Mouse (Mus musculus): Measurements from ENCODE around the gene Frmd4a.
A peak's percentile ranks its signal among the peaks of the same experiment; 100 is the strongest.
"Not testable (repeated sequence)": the region's sequence is repeated elsewhere in the genome, so short reads cannot be mapped to it uniquely, and the experiment has no call there.

The Frmd4a gene

DNA sequence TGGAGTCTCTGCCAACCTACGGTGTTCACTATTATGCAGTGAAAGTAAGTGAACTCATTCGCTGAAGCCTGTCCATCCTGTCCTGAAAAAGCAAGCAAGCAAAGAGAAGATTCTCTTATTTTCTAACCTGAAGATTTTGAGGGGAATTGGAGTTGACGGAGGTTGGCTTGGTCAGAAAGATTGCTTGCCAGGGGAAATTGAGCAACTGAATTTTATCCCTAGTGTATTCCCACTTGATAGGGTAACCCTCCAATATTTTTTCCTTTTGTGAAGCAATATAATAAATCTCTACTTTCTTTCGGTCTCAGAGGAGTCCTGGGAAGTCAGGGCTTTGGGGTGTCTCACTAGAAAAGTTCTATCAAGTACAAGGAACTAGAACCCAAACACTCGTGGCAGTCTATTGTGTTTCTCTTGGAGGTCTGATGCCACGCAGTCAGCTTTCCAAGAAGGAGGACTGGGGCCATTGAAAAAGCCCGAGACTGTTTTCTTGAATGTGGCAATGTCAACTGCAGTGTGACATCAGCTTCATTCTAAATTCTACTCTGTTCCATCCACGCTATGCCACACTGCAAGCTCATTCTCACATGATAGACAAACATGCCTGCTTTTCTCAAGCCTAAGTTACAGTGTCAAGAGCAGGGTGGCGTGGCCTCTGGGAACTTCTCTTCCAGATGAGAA, 517.8 kb downstream of the Frmd4a start:
- DNase-seq = no peak

- DNase-seq = no peak
These were observed 523.8 kb downstream of the Frmd4a start for GRCm38 (mm10) chr2:4541330-4541729.

DNA sequence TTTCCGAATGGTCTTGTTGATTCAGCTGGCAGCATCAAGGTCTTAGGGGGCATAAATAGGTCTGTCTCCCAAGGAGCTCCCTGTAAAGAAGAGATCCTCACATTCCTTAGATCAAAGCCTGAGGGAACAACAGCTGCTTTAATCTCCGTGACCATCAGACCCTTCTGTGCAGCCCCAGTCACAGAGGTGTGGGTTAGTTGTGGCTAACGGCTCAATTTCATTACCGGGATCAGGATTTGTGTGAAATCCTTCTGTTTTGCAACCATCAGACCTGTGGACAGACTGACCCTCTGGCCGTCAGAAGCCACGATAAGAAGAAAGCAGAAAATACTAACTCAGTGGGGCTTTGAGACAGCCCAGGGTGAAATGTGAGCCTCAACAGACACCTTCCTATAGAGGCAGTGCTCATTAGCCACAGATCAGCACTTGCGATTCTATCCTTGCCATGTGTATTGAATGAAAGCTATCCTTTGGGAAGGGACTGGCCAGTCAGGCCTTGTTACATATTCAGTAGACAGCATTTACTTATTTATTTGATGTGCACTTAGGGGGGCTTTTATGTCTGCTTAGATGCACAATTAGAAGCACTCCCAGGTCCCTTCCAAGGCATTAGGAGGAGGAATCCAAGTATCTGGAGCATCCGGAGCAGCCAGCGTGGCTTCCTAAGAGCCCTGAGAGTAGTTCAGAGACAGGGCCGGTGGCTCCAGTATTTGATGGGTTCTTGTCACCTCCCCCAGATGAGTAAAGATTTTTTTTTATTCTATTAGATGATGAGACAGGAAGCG, 524.5 kb downstream of the Frmd4a start:
- no peak for DNase-seq

DNA sequence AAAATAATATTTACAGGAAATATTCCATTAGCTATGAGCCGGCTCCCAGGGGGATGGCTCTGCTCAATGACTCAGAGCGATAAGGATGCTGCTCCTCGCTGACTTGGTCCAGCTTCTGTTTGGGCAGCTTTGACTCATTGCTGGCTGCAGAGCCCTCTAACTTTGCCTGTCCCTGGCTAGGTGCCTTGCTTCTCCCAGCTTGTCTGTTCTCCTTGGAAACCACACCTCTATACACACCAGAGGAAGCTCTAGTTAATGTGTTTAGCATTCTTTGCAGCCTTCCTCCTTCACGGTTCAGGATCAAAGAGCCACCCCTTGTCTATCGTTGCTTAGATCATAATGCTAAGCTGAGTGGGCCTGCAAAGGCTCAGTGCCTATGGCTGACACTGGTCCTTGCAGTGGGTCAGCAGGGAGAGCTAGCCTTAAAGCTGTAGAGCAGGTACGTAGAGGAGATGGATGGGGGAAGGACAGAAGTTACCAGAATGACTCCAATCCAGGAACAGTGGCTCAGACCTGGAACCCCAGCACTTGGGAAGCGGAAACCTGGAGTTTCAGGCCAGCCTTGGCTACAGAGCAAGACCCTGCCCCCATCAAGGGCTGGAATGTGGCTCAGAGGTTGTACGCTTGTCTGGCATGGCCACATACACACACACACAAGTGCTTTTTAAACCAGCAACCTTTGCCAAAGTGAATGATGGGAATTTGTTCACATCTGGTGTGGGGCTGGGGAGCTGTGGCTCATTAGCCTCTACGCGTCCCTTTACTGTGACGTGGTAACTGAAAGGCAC, 525.3 kb downstream of the Frmd4a start:
- DNase-seq = no peak

- no peak for DNase-seq
These were observed 525.9 kb downstream of the Frmd4a start for GRCm38 (mm10) chr2:4543417-4543775.

DNA sequence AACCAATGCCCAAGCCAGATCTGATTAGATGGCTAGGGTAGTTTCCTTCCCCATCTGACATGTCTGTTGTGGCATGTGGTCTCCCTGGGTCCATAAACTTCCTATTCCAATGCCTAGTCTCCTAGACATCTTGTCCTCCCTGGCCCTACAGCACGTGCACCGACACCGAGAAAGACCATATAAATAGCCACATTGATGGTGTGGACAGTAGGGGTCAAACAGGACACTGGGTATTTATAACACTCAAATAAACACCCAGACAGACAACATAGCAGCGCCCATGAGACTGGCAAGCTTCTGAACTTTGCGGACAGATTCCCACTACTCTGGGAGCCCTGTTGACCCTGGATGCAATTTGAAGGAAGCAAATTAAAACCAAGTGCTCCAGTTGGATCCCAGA, 526.8 kb downstream of the Frmd4a start:
- DNase-seq = no peak

- no peak for DNase-seq
These were observed 527.7 kb downstream of the Frmd4a start for GRCm38 (mm10) chr2:4545261-4545660.

GRCm38 (mm10) chr2:4547003-4547662, 529.6 kb downstream of the Frmd4a start:
- DNase-seq = no peak

GRCm38 (mm10) chr2:4549271-4549670, 531.8 kb downstream of the Frmd4a start:
- no peak for DNase-seq

- DNase-seq = no peak
These were observed 532.7 kb downstream of the Frmd4a start for GRCm38 (mm10) chr2:4550017-4550763.

GRCm38 (mm10) chr2:4551438-4551837, 533.9 kb downstream of the Frmd4a start:
- no peak for DNase-seq

GRCm38 (mm10) chr2:4551866-4552265, 534.3 kb downstream of the Frmd4a start:
- DNase-seq = no peak

DNA sequence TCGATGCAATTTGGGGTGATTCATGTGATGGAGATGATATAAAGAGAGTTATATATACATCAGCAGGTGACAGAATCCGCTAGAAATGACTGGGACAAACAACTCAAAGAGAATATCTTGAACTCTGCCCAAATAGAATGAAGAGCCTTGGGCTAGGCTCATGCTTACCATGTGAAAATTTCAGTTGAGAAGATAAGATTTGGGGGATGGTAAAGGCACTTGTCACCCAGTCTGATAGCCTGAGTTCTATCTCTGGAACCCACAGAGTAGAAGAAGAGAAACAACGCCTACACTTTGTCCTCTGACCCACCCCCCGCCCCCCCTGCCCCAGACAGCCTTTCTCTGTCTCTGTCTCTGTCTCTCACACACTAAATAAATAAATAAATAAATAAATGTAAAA, 535.0 kb downstream of the Frmd4a start:
- DNase-seq = no peak

- no peak for DNase-seq
These were observed 537.7 kb downstream of the Frmd4a start for GRCm38 (mm10) chr2:4555221-4555631.

DNA sequence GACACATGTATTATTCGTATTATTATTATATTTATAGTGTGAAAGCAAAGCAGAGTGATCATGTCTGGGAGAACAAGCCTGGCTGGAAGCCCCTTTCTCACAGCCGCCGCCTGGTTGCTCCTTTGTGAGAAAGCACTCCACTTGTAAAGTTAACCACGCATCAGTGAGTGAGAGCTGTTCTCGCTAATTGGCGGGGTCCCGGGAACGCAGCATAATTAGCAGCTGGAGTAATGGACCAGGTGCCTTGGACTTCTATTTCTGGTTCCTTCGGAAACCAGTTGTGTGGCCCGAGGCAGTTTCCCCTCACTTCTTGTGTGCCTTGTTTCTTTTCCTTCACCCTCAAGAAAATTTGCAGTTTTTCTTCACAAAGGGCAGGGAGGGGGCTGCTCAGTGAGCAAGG, 538.7 kb downstream of the Frmd4a start:
- no peak for DNase-seq

GRCm38 (mm10) chr2:4557028-4557427, 539.5 kb downstream of the Frmd4a start:
- no peak for DNase-seq

GRCm38 (mm10) chr2:4557466-4557865, 539.9 kb downstream of the Frmd4a start:
- DNase-seq = no peak

- DNase-seq = no peak
These were observed 541.2 kb downstream of the Frmd4a start for GRCm38 (mm10) chr2:4558651-4559203.

- DNase-seq = peak; percentile 63 to 65
These were observed 541.8 kb downstream of the Frmd4a start for GRCm38 (mm10) chr2:4559211-4559882.

GRCm38 (mm10) chr2:4559883-4560247, 542.3 kb downstream of the Frmd4a start:
- DNase-seq = no peak

- not testable (repeated sequence) for DNase-seq
These were observed 543.0 kb downstream of the Frmd4a start for GRCm38 (mm10) chr2:4560516-4560915.
